Mouse (Mus musculus): ENCODE measurements around the gene Ap4e1. TPM values are rescaled to one million over a fixed set of nuclear protein-coding genes. Genes with fewer than 3 reads are reported as not detected.

Gene Ap4e1
- polyA plus RNA-seq, 1 experiment from 2014 or later: 3.9 TPM

DNA sequence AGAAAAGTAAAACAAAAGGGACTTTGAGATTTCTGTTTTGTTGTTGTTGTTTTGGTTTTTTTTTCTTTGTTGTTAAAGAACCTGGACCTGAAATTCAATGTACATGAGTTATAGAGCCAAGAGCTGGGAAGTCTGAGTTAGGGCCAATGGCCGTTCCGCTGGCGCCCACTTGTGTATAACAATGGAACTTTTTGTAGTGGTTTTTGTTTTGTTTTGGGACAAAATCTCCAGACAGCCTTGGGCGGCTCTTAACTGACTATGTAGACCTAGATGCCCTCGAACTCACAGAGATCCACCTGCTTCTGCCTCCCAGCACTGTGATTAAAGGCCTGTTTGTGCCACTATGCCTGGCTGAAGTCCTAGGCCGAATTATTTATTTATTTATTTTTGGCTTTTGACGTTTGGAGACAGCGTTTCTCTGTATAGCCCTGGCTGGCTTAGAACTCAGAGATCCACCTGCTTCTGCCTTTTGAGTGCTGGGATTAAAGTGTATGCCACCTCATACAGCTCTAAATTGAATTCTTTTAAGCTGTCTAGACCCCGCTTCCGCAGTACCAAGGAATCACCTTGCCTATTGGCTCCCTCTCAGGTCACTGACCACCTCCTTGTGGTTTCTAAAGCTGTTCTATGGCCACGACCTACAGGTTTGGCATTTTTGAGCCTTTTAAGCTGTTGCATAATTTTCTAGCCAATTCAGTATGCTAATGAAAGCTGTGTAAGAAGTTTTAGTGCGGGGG, 1.7 kb upstream of the Ap4e1 start:
- ATAC-seq (ENCODE audit: insufficient read depth): no peak
- Histone ChIP-seq H3K27me3 (0 out of 2 replicates have a peak, but pooled peaks cover 4% of the 10 kb centered on the region), H3K9ac (peak overlapping the region; percentile 27; the same call in 1 of the 2 replicates), H3K36me3 (replicated peaks) (peaks cover 5% of the 10 kb centered on the region), H3K4me3 (replicated peaks) (peak overlapping the region; percentile 40), H3K4me2 (peak overlapping the region; percentile 58), H3K4me1 (replicated peaks) (peaks cover 25% of the 10 kb centered on the region), H3K9me3 (replicated peaks) (no peaks in the 10 kb centered on the region), H3K27ac (replicated peaks) (no peak overlapping the region)
- 29% methylated on average over 12 of the region's 12 CpGs for WGBS (ENCODE audit: insufficient replicate concordance)

DNA sequence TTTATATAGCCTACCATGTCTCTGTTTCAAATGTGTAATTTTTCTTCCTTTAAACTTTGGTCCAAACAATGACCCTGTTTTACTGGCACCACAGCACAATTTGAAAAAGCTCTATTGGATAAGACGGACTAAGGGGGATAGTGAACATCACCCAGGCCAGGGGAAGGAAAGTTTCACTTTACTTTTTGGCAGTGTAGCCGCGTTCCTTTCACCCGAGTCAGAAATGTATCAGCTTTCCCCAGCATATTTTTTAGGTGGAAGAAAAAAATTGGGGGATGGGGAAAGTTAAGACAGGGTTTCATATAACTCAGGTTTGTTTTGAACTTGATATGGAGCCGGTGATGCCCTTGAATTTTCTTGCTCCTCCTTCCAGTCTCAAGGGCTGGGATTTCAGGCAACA, 1.0 kb upstream of the Ap4e1 start:
- H3K4me1 ChIP-seq (replicated peaks): peaks cover 25% of the 10 kb centered on the region
- H3K36me3 ChIP-seq (replicated peaks): peaks cover 12% of the 10 kb centered on the region
- no peak overlapping the region for H3K9ac ChIP-seq
- H3K27ac ChIP-seq (replicated peaks): no peak overlapping the region
- 76% methylated on average over 5 of the region's 5 CpGs for WGBS (ENCODE audit: insufficient replicate concordance)
- H3K27me3 ChIP-seq: 0 out of 2 replicates have a peak, but pooled peaks cover 4% of the 10 kb centered on the region
- H3K9me3 ChIP-seq (replicated peaks): no peaks in the 10 kb centered on the region
- no peak overlapping the region for H3K4me3 ChIP-seq (replicated peaks)
- no peak for ATAC-seq (ENCODE audit: insufficient read depth)
- H3K4me2 ChIP-seq: no peak overlapping the region

DNA sequence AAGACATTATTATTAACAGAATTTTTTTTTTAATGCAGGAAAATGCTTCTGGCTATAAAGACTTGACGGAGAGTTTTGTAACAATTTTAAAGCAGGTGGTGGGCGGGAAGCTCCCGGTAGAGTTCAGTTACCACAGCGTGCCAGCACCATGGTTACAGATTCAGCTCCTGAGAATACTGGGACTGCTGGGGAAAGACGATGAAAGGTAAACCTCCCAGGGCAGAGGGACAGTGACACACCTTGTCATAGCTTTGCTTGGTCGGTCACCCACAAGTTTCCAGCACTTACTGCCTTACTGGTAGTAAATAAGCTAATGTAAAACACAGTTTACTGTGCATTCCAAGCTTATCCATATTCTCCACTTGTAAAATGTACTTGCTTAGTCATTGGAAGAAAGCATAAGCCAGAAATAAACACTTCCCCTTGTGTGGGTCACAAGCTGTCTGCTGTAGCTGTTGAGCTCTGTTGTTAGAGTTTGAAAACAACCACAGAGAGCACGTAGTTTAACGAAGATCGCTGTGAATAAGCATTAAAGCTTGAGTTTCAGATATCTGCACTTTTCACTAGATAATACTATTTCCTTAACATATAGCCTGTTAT, 26.6 kb downstream of the Ap4e1 start:
- WGBS (ENCODE audit: insufficient replicate concordance): 81% methylated on average over 9 of the region's 9 CpGs
- Histone ChIP-seq H3K4me2 (no peak overlapping the region), H3K9ac (no peak overlapping the region), H3K4me1 (replicated peaks) (no peaks in the 10 kb centered on the region), H3K27me3 (no peaks in the 10 kb centered on the region), H3K4me3 (replicated peaks) (no peak overlapping the region), H3K9me3 (replicated peaks) (no peaks in the 10 kb centered on the region), H3K27ac (replicated peaks) (no peak overlapping the region), H3K36me3 (replicated peaks) (peaks cover 29% of the 10 kb centered on the region)
- ATAC-seq (ENCODE audit: insufficient read depth): no peak

DNA sequence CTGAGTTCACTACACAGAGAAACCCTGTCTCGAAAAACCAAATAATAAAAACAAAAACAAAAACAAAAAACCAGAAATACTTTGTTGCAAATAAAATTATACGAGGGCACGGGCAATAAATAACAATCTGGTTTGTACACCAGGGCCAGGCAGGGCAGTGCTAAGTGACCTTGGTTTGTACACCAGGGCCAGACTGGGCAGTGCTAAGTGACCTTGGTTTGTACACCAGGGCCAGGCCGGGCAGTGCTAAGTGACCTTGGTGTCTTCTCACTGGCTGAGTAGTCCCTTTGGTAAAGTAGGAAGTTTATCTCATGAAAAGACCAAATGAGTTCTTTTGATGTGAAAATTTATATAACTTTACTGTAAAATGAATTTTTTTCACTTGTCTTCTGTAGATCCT, 28.8 kb downstream of the Ap4e1 start:
- H3K27ac ChIP-seq (replicated peaks): no peak overlapping the region
- no peaks in the 10 kb centered on the region for H3K4me1 ChIP-seq (replicated peaks)
- no peaks in the 10 kb centered on the region for H3K27me3 ChIP-seq
- no peak overlapping the region for H3K4me2 ChIP-seq
- no peak overlapping the region for H3K4me3 ChIP-seq (replicated peaks)
- H3K9ac ChIP-seq: no peak overlapping the region
- ATAC-seq (ENCODE audit: insufficient read depth): no peak
- no peaks in the 10 kb centered on the region for H3K9me3 ChIP-seq (replicated peaks)
- WGBS (ENCODE audit: insufficient replicate concordance): 74% methylated on average over 4 of the region's 4 CpGs
- peaks cover 30% of the 10 kb centered on the region for H3K36me3 ChIP-seq (replicated peaks)

DNA sequence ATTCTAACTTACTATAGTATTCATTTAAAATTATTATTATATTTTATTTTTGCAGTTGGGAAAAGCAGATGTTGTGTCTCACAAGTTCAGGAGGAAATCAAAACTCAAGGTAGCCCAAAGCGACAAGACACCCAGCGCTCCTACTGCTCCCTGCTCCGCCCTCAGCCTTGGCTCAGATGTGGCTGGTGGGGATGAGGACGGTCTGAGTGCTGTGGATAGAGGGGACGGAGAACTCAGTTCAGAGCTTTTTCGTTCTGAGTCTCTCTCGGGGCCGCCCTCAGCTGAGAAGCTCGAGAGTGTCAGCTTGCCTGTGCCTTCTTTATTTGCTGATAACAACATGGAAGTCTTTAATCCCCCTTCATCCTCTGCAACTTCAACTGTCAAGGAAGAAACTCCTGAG, 53.0 kb downstream of the Ap4e1 start:
- no peaks in the 10 kb centered on the region for H3K4me1 ChIP-seq (replicated peaks)
- H3K36me3 ChIP-seq (replicated peaks): peaks cover 47% of the 10 kb centered on the region
- ATAC-seq (ENCODE audit: insufficient read depth): no peak
- no peak overlapping the region for H3K4me3 ChIP-seq (replicated peaks)
- H3K27ac ChIP-seq (replicated peaks): no peak overlapping the region
- H3K9ac ChIP-seq: no peak overlapping the region
- 89% methylated on average over 9 of the region's 9 CpGs for WGBS (ENCODE audit: insufficient replicate concordance)
- no peaks in the 10 kb centered on the region for H3K27me3 ChIP-seq
- H3K9me3 ChIP-seq (replicated peaks): no peaks in the 10 kb centered on the region
- H3K4me2 ChIP-seq: no peak overlapping the region

DNA sequence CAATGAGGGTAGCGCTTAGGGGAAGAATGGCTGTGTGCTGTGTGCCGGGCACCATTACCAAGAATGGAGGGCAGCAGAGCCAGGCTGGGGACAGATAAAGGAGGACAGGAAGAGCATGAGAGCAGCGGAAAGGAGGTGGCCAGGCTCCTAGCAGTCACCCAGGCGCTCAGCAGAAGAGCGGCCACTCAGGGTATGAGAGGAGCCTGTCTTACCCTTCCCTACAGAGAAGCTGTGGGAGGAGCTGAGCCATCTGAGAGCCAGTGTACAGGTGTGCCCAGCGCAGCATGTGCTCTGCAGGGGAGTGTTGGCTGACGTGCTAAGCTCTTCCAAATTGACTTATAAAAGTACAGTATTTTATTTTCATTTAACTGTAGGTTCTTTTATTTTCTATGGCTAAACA, 60.3 kb downstream of the Ap4e1 start:
- H3K27me3 ChIP-seq: no peaks in the 10 kb centered on the region
- H3K9me3 ChIP-seq (replicated peaks): no peaks in the 10 kb centered on the region
- H3K4me1 ChIP-seq (replicated peaks): peaks cover 21% of the 10 kb centered on the region
- no peak overlapping the region for H3K27ac ChIP-seq (replicated peaks)
- H3K4me2 ChIP-seq: no peak overlapping the region
- H3K9ac ChIP-seq: no peak overlapping the region
- 70% methylated on average over 7 of the region's 7 CpGs for WGBS (ENCODE audit: insufficient replicate concordance)
- H3K36me3 ChIP-seq (replicated peaks): peaks cover 8% of the 10 kb centered on the region
- H3K4me3 ChIP-seq (replicated peaks): no peak overlapping the region
- no peak for ATAC-seq (ENCODE audit: insufficient read depth)

DNA sequence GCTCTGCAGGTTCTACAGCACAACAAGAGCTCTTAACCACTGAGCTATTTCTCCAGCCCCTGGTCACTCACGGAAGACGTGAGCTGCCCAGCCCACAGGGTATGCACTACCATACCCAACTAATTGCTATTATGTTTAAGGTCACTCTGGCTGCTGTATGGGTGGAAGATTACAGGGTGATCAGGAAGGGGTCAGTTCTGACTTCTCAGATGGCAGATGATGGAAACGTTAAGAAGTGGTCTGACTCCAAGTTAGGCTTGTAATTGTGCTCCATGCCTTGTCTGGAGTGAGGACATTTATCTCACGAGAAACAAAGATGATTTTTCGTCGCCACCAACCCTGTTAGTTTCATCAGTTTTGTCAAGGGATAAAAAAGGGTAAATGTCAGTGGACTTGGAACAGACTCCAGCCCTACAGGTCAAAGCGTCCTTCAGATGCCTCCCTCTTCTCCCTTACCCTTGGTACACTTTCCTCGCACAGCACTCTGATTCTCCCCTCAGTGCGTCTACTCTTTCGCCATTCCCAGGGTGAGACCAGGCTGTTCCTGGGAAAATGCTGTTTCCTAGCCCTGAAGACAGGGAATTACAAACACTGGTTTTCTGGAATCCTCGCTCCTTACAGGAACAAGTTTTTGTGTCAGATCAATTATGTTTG, 61.4 kb downstream of the Ap4e1 start:
- Histone ChIP-seq H3K4me1 (replicated peaks) (peaks cover 21% of the 10 kb centered on the region), H3K4me3 (replicated peaks) (peak overlapping the region; percentile 90), H3K27me3 (no peaks in the 10 kb centered on the region), H3K9ac (peak overlapping the region; percentile 87), H3K27ac (replicated peaks) (peak overlapping the region; percentile 80), H3K9me3 (replicated peaks) (no peaks in the 10 kb centered on the region), H3K36me3 (replicated peaks) (peaks cover 8% of the 10 kb centered on the region), H3K4me2 (peak overlapping the region; percentile 80)
- WGBS (ENCODE audit: insufficient replicate concordance): 23% methylated on average over 11 of the region's 11 CpGs
- 0 out of 2 replicates have a peak, but pooled peaks have one; percentile 29 for ATAC-seq (ENCODE audit: insufficient read depth)

DNA sequence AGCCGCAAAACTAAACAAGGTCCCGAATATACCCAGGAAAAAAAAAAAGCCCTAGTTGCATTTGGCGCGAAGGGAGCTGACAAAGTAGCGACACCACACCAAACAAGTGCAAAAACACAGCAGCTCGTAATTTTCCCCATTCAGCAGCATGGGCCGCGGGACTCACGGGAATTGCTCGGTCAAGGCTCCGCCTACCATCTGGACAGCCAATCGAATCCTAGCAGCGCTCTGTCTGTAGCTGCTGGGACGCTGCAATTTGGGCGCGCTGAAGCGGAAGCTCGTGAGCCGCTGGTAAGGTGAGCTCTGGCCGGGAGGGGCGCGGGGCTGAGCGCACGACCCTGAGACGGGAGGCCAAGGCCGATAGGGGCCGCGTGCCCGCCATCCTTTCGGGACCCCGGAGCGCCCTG, 61.9 kb downstream of the Ap4e1 start, which contains the start of gene Blvra:
TSS of gene Blvra (plus strand) at position 231 of the 407 bp plus-strand sequence.
- ATAC-seq (ENCODE audit: insufficient read depth): peak; percentile 99
- peak within 1 kb of the TSS; percentile 80 for H3K4me2 ChIP-seq

DNA sequence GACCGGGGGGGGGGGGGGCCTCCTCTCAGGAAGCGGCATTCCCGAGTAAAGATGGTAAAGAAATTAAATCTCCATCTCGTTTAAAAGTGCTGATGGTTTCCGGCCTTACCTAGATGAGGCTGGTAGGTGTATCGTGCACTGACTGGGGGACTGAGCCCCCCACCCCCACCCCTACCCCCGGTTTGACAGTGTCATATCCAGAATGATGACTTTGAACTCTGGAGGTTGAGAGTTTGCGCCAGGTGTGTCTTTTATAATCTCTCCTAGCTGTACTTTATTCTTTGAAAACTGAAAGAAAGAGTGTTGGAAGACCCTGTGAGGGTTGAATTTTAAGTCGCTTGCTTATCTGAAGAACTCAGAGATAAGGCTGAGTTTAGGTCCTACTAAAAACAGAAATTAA, 62.4 kb downstream of the Ap4e1 start:
- Histone ChIP-seq H3K27me3 (no peaks in the 10 kb centered on the region), H3K4me3 (replicated peaks) (peak overlapping the region; percentile 90), H3K4me2 (peak overlapping the region; percentile 80), H3K27ac (replicated peaks) (peak overlapping the region; percentile 80), H3K4me1 (replicated peaks) (peaks cover 21% of the 10 kb centered on the region), H3K36me3 (replicated peaks) (peaks cover 8% of the 10 kb centered on the region), H3K9ac (peak overlapping the region; percentile 87), H3K9me3 (replicated peaks) (no peaks in the 10 kb centered on the region)
- 4% methylated on average over 9 of the region's 9 CpGs for WGBS (ENCODE audit: insufficient replicate concordance)
- ATAC-seq (ENCODE audit: insufficient read depth): no peak; the same call in 1 of the 2 replicates

More for the DNA sequence above, 61.9 kb downstream of the Ap4e1 start, which contains the start of gene Blvra:
- peak within 1 kb of the TSS; percentile 90 for H3K4me3 ChIP-seq (replicated peaks)
- H3K9ac ChIP-seq: peak within 1 kb of the TSS; percentile 87
- H3K4me1 ChIP-seq (replicated peaks): peaks cover 21% of the 10 kb centered on the region
- H3K9me3 ChIP-seq (replicated peaks): no peaks in the 10 kb centered on the region
- peak within 1 kb of the TSS; percentile 80 for H3K27ac ChIP-seq (replicated peaks)
- no peaks in the 10 kb centered on the region for H3K27me3 ChIP-seq
- peaks cover 8% of the 10 kb centered on the region for H3K36me3 ChIP-seq (replicated peaks)
- under 1% methylated on average over 30 of the region's 32 CpGs for WGBS (ENCODE audit: insufficient replicate concordance)

DNA sequence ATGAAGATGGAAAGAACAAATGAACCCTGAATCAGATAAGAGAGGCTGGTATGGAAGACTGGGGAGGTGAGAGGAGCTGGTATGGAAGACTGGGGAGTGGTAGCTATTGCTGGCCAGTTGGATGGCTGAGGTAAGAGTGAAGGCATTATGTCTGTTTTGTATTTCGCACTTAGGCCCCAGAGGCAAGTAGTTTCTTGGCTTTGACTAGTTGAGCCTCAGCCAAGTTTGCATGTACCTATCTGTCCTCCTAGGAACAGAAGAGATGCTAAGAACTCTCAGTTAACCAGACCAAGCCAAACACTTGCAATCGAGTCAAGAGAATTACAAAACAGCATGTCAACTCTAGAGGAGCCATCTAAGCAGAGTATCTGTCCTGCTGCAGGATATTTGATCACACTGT, 65.6 kb downstream of the Ap4e1 start:
- Histone ChIP-seq H3K27ac (replicated peaks) (no peak overlapping the region), H3K4me2 (no peak overlapping the region), H3K4me1 (replicated peaks) (peaks cover 25% of the 10 kb centered on the region), H3K9ac (no peak overlapping the region), H3K4me3 (replicated peaks) (no peak overlapping the region), H3K36me3 (replicated peaks) (no peaks in the 10 kb centered on the region), H3K9me3 (replicated peaks) (no peaks in the 10 kb centered on the region), H3K27me3 (no peaks in the 10 kb centered on the region)
- no peak for ATAC-seq (ENCODE audit: insufficient read depth)
- 80% methylated on average over 2 of the region's 2 CpGs for WGBS (ENCODE audit: insufficient replicate concordance)

DNA sequence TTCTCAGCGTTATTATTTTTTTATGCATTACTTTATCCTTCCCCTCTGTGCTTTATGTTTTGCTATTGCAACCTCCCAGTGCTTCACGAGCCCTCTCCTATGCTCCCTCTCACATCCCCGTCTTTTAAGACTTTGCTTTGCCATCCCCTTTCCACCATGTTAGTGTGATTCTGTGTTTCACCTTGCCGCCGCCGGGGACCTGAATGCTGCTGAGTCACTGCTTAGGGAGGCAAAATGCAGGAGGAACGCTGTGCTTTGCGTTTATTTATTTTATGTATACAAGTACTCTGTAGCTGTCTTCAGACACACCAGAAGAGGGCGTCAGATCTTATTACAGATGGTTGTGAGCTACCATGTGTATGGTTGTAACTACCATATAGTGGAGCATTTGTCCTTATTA, 69.1 kb downstream of the Ap4e1 start:
- WGBS (ENCODE audit: insufficient replicate concordance): 76% methylated on average over 9 of the region's 9 CpGs
- no peak for ATAC-seq (ENCODE audit: insufficient read depth)
- Histone ChIP-seq H3K27me3 (no peaks in the 10 kb centered on the region), H3K27ac (replicated peaks) (no peak overlapping the region), H3K4me2 (no peak overlapping the region), H3K9ac (no peak overlapping the region), H3K36me3 (replicated peaks) (peaks cover 3% of the 10 kb centered on the region; the same call in 1 of the 2 replicates), H3K4me3 (replicated peaks) (no peak overlapping the region), H3K4me1 (replicated peaks) (peaks cover 26% of the 10 kb centered on the region), H3K9me3 (replicated peaks) (no peaks in the 10 kb centered on the region)

All from liver, embryonic 15.5 days (tissue).